Mouse (Mus musculus) erythroblast, embryonic 14.5 days (primary cell): ENCODE measurements around the gene Tmco3.

Experiments
- GATA1 ChIP-seq: IDR thresholded peaks from 2 replicates; pipeline ENCODE4 v1.6.1; 2012; ENCODE audit warnings: low read length, inconsistent platforms, mixed read lengths
- TAL1 ChIP-seq: IDR thresholded peaks from 3 replicates; pipeline ENCODE4 v1.6.1; 2012; ENCODE audit warnings: low read length, inconsistent platforms, mixed read lengths

DNA sequence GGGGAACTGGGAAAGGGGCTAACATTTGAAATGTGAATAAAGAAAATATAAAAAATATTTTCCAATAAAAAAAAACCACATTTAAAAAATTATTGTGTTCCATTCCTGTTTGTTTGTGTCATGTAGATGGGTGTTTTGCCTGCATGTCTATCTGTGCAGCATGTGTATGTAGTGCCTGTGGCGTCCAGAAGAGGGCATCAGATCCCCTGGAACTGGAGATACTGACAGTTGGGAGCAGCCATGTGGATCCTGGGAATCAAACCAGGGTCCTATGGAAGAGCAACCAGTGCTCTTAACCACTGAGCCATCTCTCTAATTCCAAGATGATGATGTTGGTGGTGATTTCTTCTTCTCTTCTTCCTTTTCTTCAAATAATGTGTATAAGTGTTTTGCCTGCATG, 46.7 kb downstream of the Tmco3 start:
- TF ChIP-seq GATA1 (no peak), TAL1 (no peak)
